Mouse (Mus musculus): ENCODE data around the gene Fbxw2.

GRCm38 (mm10) chr2:34833624-34834023, 7.5 kb upstream of the Fbxw2 start:
- TF ChIP-seq TCF12 (IDR thresholded peaks at IDR 0.05; ENCODE audit: insufficient read depth, poor library complexity, severe bottlenecking) (no peak), POLR2AphosphoS2 (IDR thresholded peaks at IDR 0.05; ENCODE audit: insufficient read length, low read depth) (no peak), MYOG (IDR thresholded peaks at IDR 0.05; ENCODE audit: control insufficient read depth in 1 of 3, insufficient read depth in 1 of 3, insufficient read length in 2 of 3, low read depth in 2 of 3) (no peak), CEBPB (IDR thresholded peaks at IDR 0.05; ENCODE audit: insufficient read depth, poor library complexity, severe bottlenecking) (no peak), POLR2A (IDR thresholded peaks at IDR 0.05; ENCODE audit: insufficient read length, low read depth) (no peak), USF1 (IDR thresholded peaks at IDR 0.05; ENCODE audit: low read depth) (no peak), TCF3 (IDR thresholded peaks at IDR 0.05; ENCODE audit: insufficient read length, low read depth) (no peak)

Measured in myocyte (in vitro differentiated cells).